Mouse (Mus musculus): ENCODE measurements at regions not wholly inside any gene's neighbourhood (a gene's known extent, or its start where the extent isn't known, plus 50 kb on each side); places are given as distances from the start of the nearest gene placed in this dataset.

GRCm38 (mm10) chr13:57259920-57260319 lies 364.1 kb upstream of the Trpc7 start:
- no peaks in the 10 kb centered on the region for H3K4me1 ChIP-seq (ENCODE audit: control insufficient read depth, insufficient read depth, low read length)
- no peak overlapping the region for H3K4me3 ChIP-seq (ENCODE audit: insufficient read depth, low read length)
- no peak overlapping the region for H3K27ac ChIP-seq (ENCODE audit: insufficient read depth, low read depth, low read length)
- TF ChIP-seq POLR2A (IDR thresholded peaks at IDR 0.05; ENCODE audit: borderline replicate concordance, low read depth, low read length) (no peak), CTCF (IDR thresholded peaks at IDR 0.05; ENCODE audit: low read depth, low read length) (peak; percentile 25; the same call in 1 of the 2 replicates)

GRCm38 (mm10) chr13:57259474-57259873 lies 363.7 kb upstream of the Trpc7 start:
- no peak overlapping the region for H3K27ac ChIP-seq (ENCODE audit: insufficient read depth, low read depth, low read length)
- TF ChIP-seq POLR2A (IDR thresholded peaks at IDR 0.05; ENCODE audit: borderline replicate concordance, low read depth, low read length) (no peak), CTCF (IDR thresholded peaks at IDR 0.05; ENCODE audit: low read depth, low read length) (no peak)
- no peaks in the 10 kb centered on the region for H3K4me1 ChIP-seq (ENCODE audit: control insufficient read depth, insufficient read depth, low read length)
- H3K4me3 ChIP-seq (ENCODE audit: insufficient read depth, low read length), result no peak overlapping the region

GRCm38 (mm10) chr13:57255920-57256319 lies 360.1 kb upstream of the Trpc7 start:
- Histone ChIP-seq H3K4me3 (ENCODE audit: insufficient read depth, low read length) (no peak overlapping the region), H3K4me1 (ENCODE audit: control insufficient read depth, insufficient read depth, low read length) (no peaks in the 10 kb centered on the region), H3K27ac (ENCODE audit: insufficient read depth, low read depth, low read length) (no peak overlapping the region)
- TF ChIP-seq POLR2A (IDR thresholded peaks at IDR 0.05; ENCODE audit: borderline replicate concordance, low read depth, low read length) (no peak), CTCF (IDR thresholded peaks at IDR 0.05; ENCODE audit: low read depth, low read length) (no peak)

- TF ChIP-seq POLR2A (IDR thresholded peaks at IDR 0.05; ENCODE audit: borderline replicate concordance, low read depth, low read length), result no peak
- TF ChIP-seq CTCF (IDR thresholded peaks at IDR 0.05; ENCODE audit: low read depth, low read length), result no peak
- H3K27ac ChIP-seq (ENCODE audit: insufficient read depth, low read depth, low read length), result no peak overlapping the region
- no peaks in the 10 kb centered on the region for H3K4me1 ChIP-seq (ENCODE audit: control insufficient read depth, insufficient read depth, low read length)
- H3K4me3 ChIP-seq (ENCODE audit: insufficient read depth, low read length), result no peak overlapping the region
Measured at GRCm38 (mm10) chr13:57249851-57250250, 354.1 kb upstream of the Trpc7 start.

- TF ChIP-seq CTCF (IDR thresholded peaks at IDR 0.05; ENCODE audit: low read depth, low read length) (no peak), POLR2A (IDR thresholded peaks at IDR 0.05; ENCODE audit: borderline replicate concordance, low read depth, low read length) (no peak)
- Histone ChIP-seq H3K4me1 (ENCODE audit: control insufficient read depth, insufficient read depth, low read length) (no peaks in the 10 kb centered on the region), H3K4me3 (ENCODE audit: insufficient read depth, low read length) (no peak overlapping the region), H3K27ac (ENCODE audit: insufficient read depth, low read depth, low read length) (no peak overlapping the region)
Measured at GRCm38 (mm10) chr13:57249401-57249800, 353.6 kb upstream of the Trpc7 start.

GRCm38 (mm10) chr13:57246238-57246963 lies 350.6 kb upstream of the Trpc7 start:
- Histone ChIP-seq H3K4me1 (ENCODE audit: control insufficient read depth, insufficient read depth, low read length) (no peaks in the 10 kb centered on the region), H3K4me3 (ENCODE audit: insufficient read depth, low read length) (no peak overlapping the region), H3K27ac (ENCODE audit: insufficient read depth, low read depth, low read length) (no peak overlapping the region)
- TF ChIP-seq CTCF (IDR thresholded peaks at IDR 0.05; ENCODE audit: low read depth, low read length) (no peak), POLR2A (IDR thresholded peaks at IDR 0.05; ENCODE audit: borderline replicate concordance, low read depth, low read length) (no peak)

GRCm38 (mm10) chr13:57236917-57237316 lies 341.1 kb upstream of the Trpc7 start:
- TF ChIP-seq POLR2A (IDR thresholded peaks at IDR 0.05; ENCODE audit: borderline replicate concordance, low read depth, low read length) (no peak), CTCF (IDR thresholded peaks at IDR 0.05; ENCODE audit: low read depth, low read length) (no peak)
- H3K27ac ChIP-seq (ENCODE audit: insufficient read depth, low read depth, low read length), result no peak overlapping the region
- no peaks in the 10 kb centered on the region for H3K4me1 ChIP-seq (ENCODE audit: control insufficient read depth, insufficient read depth, low read length)
- H3K4me3 ChIP-seq (ENCODE audit: insufficient read depth, low read length), result no peak overlapping the region

- Histone ChIP-seq H3K4me1 (ENCODE audit: control insufficient read depth, insufficient read depth, low read length) (no peaks in the 10 kb centered on the region), H3K27ac (ENCODE audit: insufficient read depth, low read depth, low read length) (no peak overlapping the region)
- TF ChIP-seq POLR2A (IDR thresholded peaks at IDR 0.05; ENCODE audit: borderline replicate concordance, low read depth, low read length), result no peak
- no peak for TF ChIP-seq CTCF (IDR thresholded peaks at IDR 0.05; ENCODE audit: low read depth, low read length)
Measured at GRCm38 (mm10) chr13:57236211-57236610, 340.4 kb upstream of the Trpc7 start.

GRCm38 (mm10) chr13:57232906-57233305 lies 337.1 kb upstream of the Trpc7 start:
- no peak overlapping the region for H3K4me3 ChIP-seq (ENCODE audit: insufficient read depth, low read length)
- no peaks in the 10 kb centered on the region for H3K4me1 ChIP-seq (ENCODE audit: control insufficient read depth, insufficient read depth, low read length)
- H3K27ac ChIP-seq (ENCODE audit: insufficient read depth, low read depth, low read length), result no peak overlapping the region
- TF ChIP-seq POLR2A (IDR thresholded peaks at IDR 0.05; ENCODE audit: borderline replicate concordance, low read depth, low read length) (no peak), CTCF (IDR thresholded peaks at IDR 0.05; ENCODE audit: low read depth, low read length) (no peak)

More at GRCm38 (mm10) chr13:57236211-57236610, 340.4 kb upstream of the Trpc7 start:
- no peak overlapping the region for H3K4me3 ChIP-seq (ENCODE audit: insufficient read depth, low read length)

- no peak for TF ChIP-seq CTCF (IDR thresholded peaks at IDR 0.05; ENCODE audit: low read depth, low read length)
- no peak for TF ChIP-seq POLR2A (IDR thresholded peaks at IDR 0.05; ENCODE audit: borderline replicate concordance, low read depth, low read length)
- no peaks in the 10 kb centered on the region for H3K4me1 ChIP-seq (ENCODE audit: control insufficient read depth, insufficient read depth, low read length)
Measured at GRCm38 (mm10) chr13:57231666-57232065, 335.9 kb upstream of the Trpc7 start.

More at GRCm38 (mm10) chr13:57231666-57232065, 335.9 kb upstream of the Trpc7 start:
- H3K27ac ChIP-seq (ENCODE audit: insufficient read depth, low read depth, low read length), result no peak overlapping the region
- no peak overlapping the region for H3K4me3 ChIP-seq (ENCODE audit: insufficient read depth, low read length)

Measured in bone marrow macrophage, adult 2 months (primary cell).